Mouse (Mus musculus): ENCODE results near the gene Reg4.

DNA sequence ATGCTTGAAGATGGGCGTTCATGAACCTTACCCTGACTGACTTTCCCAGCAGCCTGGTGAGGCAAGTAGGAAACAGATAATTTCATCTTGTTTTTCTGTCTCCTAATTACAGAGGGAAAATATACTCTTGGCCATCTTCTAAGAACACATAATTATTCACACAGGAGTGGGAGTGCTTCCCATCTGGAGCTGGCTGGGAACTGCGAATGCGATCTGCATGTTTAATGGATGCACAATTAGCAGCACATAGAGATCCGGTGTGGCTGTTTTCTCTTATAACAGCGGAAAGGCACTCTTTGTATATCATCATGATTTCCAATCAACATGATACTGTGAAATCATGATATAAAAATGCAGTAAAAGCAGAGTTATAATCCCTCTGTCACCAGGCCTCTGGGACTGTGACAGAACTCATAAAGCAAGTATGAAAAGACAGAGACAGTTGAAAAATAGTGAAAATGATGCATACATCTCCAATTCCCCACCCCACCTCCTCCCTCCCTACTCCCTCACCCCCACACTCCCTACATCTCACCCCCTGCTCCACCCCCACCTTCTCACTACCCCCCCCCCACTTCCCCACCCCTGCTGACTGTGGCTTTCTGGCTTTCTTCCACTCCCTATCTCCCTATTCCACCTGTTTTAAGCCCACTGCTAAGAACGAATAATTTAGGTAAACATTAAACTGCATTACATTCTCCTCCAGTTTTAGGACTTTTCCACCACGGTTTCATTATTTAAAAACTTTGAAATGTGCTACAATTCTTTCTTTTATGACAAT is 10.5 kb upstream of the Reg4 start:
- TF ChIP-seq POLR2A (IDR thresholded peaks at IDR 0.05; ENCODE audit: extremely low read depth, insufficient read depth, low read length), result no peak
- TF ChIP-seq CTCF (IDR thresholded peaks at IDR 0.05; ENCODE audit: low read depth, low read length), result no peak
